In genomic region chr3:123282866-123283615, GRCm38 (mm10) we compare ENCODE assay signal across 19 mouse cellular contexts. TPM values are rescaled to one million over a fixed set of nuclear protein-coding genes. Genes with fewer than 3 reads are reported as not detected.
DNase-seq lines count a peak whose midpoint lies in the region; ATAC-seq and TF ChIP-seq lines count a peak whose summit lies in the region.
"Had no signal": no experiment of that assay in that cellular context is flagged by ENCODE, and none has a peak within 500 bp of the region (broad histone marks: within the 10 kb centered on the region; RNA-seq: fewer than 3 reads in every experiment).

No protein-coding gene starts in this region.

- no peak for TF ChIP-seq POLR2A in lung, adult 2 months (IDR thresholded peaks at IDR 0.05; ENCODE audit: borderline replicate concordance, extremely low read depth, low read depth, low read length)

- no peak overlapping the region for H3K4me3 ChIP-seq in heart, embryonic 12.5 days
- no peak overlapping the region for H3K4me3 ChIP-seq in C2C12 (ENCODE audit: insufficient read depth, poor library complexity, severe bottlenecking)
- H3K4me3 ChIP-seq in lung, adult 2 months (replicated peaks; ENCODE audit: extremely low read depth, low read depth, low read length), result no peak overlapping the region
- H3K4me3 ChIP-seq: embryonic facial prominence, embryonic 15.5 days; kidney, embryonic 15.5 days; limb, embryonic 13.5 days; midbrain, embryonic 13.5 days; neural tube, embryonic 12.5 days had no signal

- H3K79me3 ChIP-seq in C2C12 (ENCODE audit: low read depth), result peaks cover 31% of the 10 kb centered on the region

- H3K4me2 ChIP-seq in heart, embryonic 12.5 days, result no peak overlapping the region
- H3K4me2 ChIP-seq: embryonic facial prominence, embryonic 15.5 days; kidney, embryonic 15.5 days; limb, embryonic 13.5 days; midbrain, embryonic 13.5 days; neural tube, embryonic 12.5 days had no signal

- H3ac ChIP-seq in C2C12 (ENCODE audit: control insufficient read depth, insufficient read length, low read depth), result no peak overlapping the region

- no peak for TF ChIP-seq CTCF in C2C12 (IDR thresholded peaks at IDR 0.05; ENCODE audit: control insufficient read depth, insufficient read depth, insufficient read length)
- no peak for TF ChIP-seq CTCF in lung, adult 2 months (IDR thresholded peaks at IDR 0.05; ENCODE audit: insufficient read depth, low read length)

- intact Hi-C loops in heart, postnatal 10 days (cut with DNase I), result no loop called here

- WGBS in heart, embryonic 12.5 days, result 49% methylated on average over 12 of the region's 12 CpGs
- 78% methylated on average over 12 of the region's 12 CpGs for WGBS in lung, adult 2 months

- H3K4me1 ChIP-seq in heart, embryonic 12.5 days (replicated peaks), result peaks cover 16% of the 10 kb centered on the region
- H3K4me1 ChIP-seq in lung, adult 2 months (ENCODE audit: control insufficient read depth, insufficient read depth, low read length), result no peaks in the 10 kb centered on the region
- H3K4me1 ChIP-seq: embryonic facial prominence, embryonic 15.5 days; kidney, embryonic 15.5 days; limb, embryonic 13.5 days; midbrain, embryonic 13.5 days; neural tube, embryonic 12.5 days had no signal

- H3K27ac ChIP-seq in heart, embryonic 12.5 days (ENCODE audit: poor library complexity, severe bottlenecking), result peak overlapping the region; percentile 31
- H3K27ac ChIP-seq: embryonic facial prominence, embryonic 15.5 days; kidney, embryonic 15.5 days; limb, embryonic 13.5 days; liver, embryonic 14.5 days; midbrain, embryonic 13.5 days; neural tube, embryonic 12.5 days had no signal

- H3K79me2 ChIP-seq in C2C12 (ENCODE audit: control insufficient read depth, insufficient read depth), result peaks cover 86% of the 10 kb centered on the region

- no peaks in the 10 kb centered on the region for H3K27me3 ChIP-seq in heart, embryonic 12.5 days (replicated peaks)
- H3K27me3 ChIP-seq in C2C12 (ENCODE audit: control insufficient read depth, insufficient read depth, insufficient read length), result no peaks in the 10 kb centered on the region
- H3K27me3 ChIP-seq: embryonic facial prominence, embryonic 15.5 days; kidney, embryonic 15.5 days; limb, embryonic 13.5 days; midbrain, embryonic 13.5 days; neural tube, embryonic 12.5 days had no signal

- no peak for ATAC-seq in heart, embryonic 12.5 days (ENCODE audit: insufficient number of reproducible peaks, low FRiP score)
- ATAC-seq in megakaryocyte progenitor cell, adult 5-6 weeks (replicated peaks; ENCODE audit: poor library complexity), result peak; percentile 77
- ATAC-seq: forebrain, embryonic 16.5 days; midbrain, embryonic 13.5 days had no signal

- peaks cover 76% of the 10 kb centered on the region for H3K36me3 ChIP-seq in heart, embryonic 12.5 days
- H3K36me3 ChIP-seq in C2C12 (ENCODE audit: control insufficient read depth, insufficient read depth), result peaks cover 58% of the 10 kb centered on the region
- H3K36me3 ChIP-seq: G1E; midbrain, embryonic 13.5 days; neural tube, embryonic 12.5 days had no signal

- DNase-seq in heart, postnatal 10 days, result no peak
- DNase-seq in adrenal gland, postnatal 10 days, result peak; percentile 54
- no peak for DNase-seq in gastrocnemius, adult 18-20 months (ENCODE audit: low spot score)
- DNase-seq in lung, adult 2 months, result no peak
- DNase-seq: cerebellum, adult 18-20 months; cerebellum, postnatal 36 days; right cerebral cortex, adult 18-20 months; thymus, postnatal 25 days had no signal

- no peaks in the 10 kb centered on the region for H3K9me3 ChIP-seq in heart, embryonic 12.5 days (replicated peaks)
- H3K9me3 ChIP-seq: embryonic facial prominence, embryonic 15.5 days; kidney, embryonic 15.5 days; limb, embryonic 13.5 days; neural tube, embryonic 12.5 days had no signal

- H3K9ac ChIP-seq in heart, embryonic 12.5 days, result no peak overlapping the region
- H3K9ac ChIP-seq: embryonic facial prominence, embryonic 15.5 days; kidney, embryonic 15.5 days; limb, embryonic 13.5 days; liver, embryonic 14.5 days; midbrain, embryonic 13.5 days; neural tube, embryonic 12.5 days had no signal

TF ChIP-seq in C2C12, 6 proteins besides CTCF, POLR2A, EP300 and RAD21:
- no peak for TF ChIP-seq MYOG (IDR thresholded peaks at IDR 0.05; ENCODE audit: control insufficient read depth, extremely low read depth, insufficient read length)
- no peak for TF ChIP-seq USF1 (IDR thresholded peaks at IDR 0.05; ENCODE audit: low read depth)
- peak; percentile 58 for TF ChIP-seq MAX (IDR thresholded peaks at IDR 0.05)
- TF ChIP-seq CEBPB (IDR thresholded peaks at IDR 0.05; ENCODE audit: low read depth), result no peak
- no peak for TF ChIP-seq MYOD1 (IDR thresholded peaks at IDR 0.05; ENCODE audit: control insufficient read depth, insufficient read length, low read depth)
- peak; percentile 13 for TF ChIP-seq FOSL1 (IDR thresholded peaks at IDR 0.05; ENCODE audit: insufficient read depth, low read length, poor library complexity, severe bottlenecking)

RNA-seq across cellular contexts. Expression of gene Sec24d, which starts 15.8 kb away (rescaled TPM):
- polyA plus RNA-seq in heart, embryonic 12.5 days (2016; fragmentation: Nextera tagmentation; extraction: Ambion mirVana), result 77.5 and 79.4 TPM in 2 replicates
- 10 to 100 TPM; 65.0 to 67.8 TPM for total RNA-seq in heart, postnatal 10 days (2021)
- polyA plus RNA-seq in C2C12 (2012; fragmentation: generic; extraction: Trizol), result 69.0 TPM
- total RNA-seq in adrenal gland, postnatal 10 days (2021), result 10 to 100 TPM; 67.3 to 84.2 TPM
- 62.5 and 68.2 TPM in 2 replicates for total RNA-seq in megakaryocyte progenitor cell, adult 5-6 weeks (2015)
- 42.4 and 44.9 TPM in 2 replicates for total RNA-seq in megakaryocyte progenitor cell, adult 5-6 weeks (2017)
- 1 to 10 TPM; 4.9 to 9.4 TPM for total RNA-seq in gastrocnemius, adult 18-20 months (2021)
- 41.5 and 51.1 TPM in 2 replicates for polyA plus RNA-seq in lung, adult 2 months (2012; rRNA removed)
- polyA plus RNA-seq: G1E had no signal

RNA-seq across cellular contexts. Expression of gene Synpo2, which starts 47.1 kb away (rescaled TPM):
- polyA plus RNA-seq in heart, embryonic 12.5 days (2016; fragmentation: Nextera tagmentation; extraction: Ambion mirVana), result 23.7 and 26.8 TPM in 2 replicates
- 10 to 100 TPM; 37.8 to 43.1 TPM for total RNA-seq in heart, postnatal 10 days (2021)
- polyA plus RNA-seq in C2C12 (2012; fragmentation: generic; extraction: Trizol), result 7.2 TPM
- total RNA-seq in adrenal gland, postnatal 10 days (2021), result 10 to 100 TPM in 1 of 2 experiments, 1 to 10 TPM in 1; 9.2 to 20.7 TPM
- 0.34 and 0.57 TPM in 2 replicates for total RNA-seq in megakaryocyte progenitor cell, adult 5-6 weeks (2015)
- 0.17 and 0.30 TPM in 2 replicates for total RNA-seq in megakaryocyte progenitor cell, adult 5-6 weeks (2017)
- total RNA-seq in gastrocnemius, adult 18-20 months (2021), result 100 to 1,000 TPM; 284 TPM
- polyA plus RNA-seq in lung, adult 2 months (2012; rRNA removed), result 11.8 and 12.8 TPM in 2 replicates
- polyA plus RNA-seq: G1E had no signal

Comparison
In these comparisons a context has a peak if more than half of its experiments do, and no peak if none do; other contexts are left out.
1. RNA of gene Sec24d, which starts 15.8 kb away (total RNA-seq): 67.3 to 84.2 TPM in adrenal gland, postnatal 10 days, 42.4 to 68.2 TPM in megakaryocyte progenitor cell, adult 5-6 weeks and 65.0 to 67.8 TPM in heart, postnatal 10 days; 4.9 to 9.4 TPM in gastrocnemius, adult 18-20 months; every median in the first group is over 4 times any median in the second.
2. RNA of gene Synpo2, which starts 47.1 kb away (total RNA-seq): 284 TPM in gastrocnemius, adult 18-20 months, 37.8 to 43.1 TPM in heart, postnatal 10 days and 9.2 to 20.7 TPM in adrenal gland, postnatal 10 days; 0.17 to 0.57 TPM in megakaryocyte progenitor cell, adult 5-6 weeks; every median in the first group is over 4 times any median in the second.